Mouse (Mus musculus): Measurements from ENCODE around the gene Olfr1389.
"Not testable (repeated sequence)": the region's sequence is repeated elsewhere in the genome, so short reads cannot be mapped to it uniquely, and the experiment has no call there.

Gene Olfr1389

DNA sequence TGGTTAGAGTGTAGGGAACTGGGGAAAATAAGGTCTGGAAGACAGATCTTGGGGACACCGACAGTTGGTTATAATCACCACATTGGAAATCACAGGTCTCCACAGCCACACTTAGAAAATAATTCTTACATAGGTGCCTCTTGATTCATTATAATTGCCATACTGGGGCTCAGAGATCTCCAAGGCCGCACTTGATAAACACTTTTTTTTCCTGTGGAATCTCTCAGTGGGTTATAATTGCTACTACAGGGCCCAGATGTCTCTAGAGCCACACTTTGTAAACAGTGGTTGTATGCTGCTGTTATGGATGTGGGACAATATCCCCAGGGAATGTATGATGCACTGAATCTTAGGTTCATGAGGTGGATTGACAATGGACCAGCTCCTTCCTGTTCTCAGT is at the start of gene Olfr1389:
TSS of gene Olfr1389 (plus strand) at position 301 of the 400 bp plus-strand sequence.
- no peak for DNase-seq

DNA sequence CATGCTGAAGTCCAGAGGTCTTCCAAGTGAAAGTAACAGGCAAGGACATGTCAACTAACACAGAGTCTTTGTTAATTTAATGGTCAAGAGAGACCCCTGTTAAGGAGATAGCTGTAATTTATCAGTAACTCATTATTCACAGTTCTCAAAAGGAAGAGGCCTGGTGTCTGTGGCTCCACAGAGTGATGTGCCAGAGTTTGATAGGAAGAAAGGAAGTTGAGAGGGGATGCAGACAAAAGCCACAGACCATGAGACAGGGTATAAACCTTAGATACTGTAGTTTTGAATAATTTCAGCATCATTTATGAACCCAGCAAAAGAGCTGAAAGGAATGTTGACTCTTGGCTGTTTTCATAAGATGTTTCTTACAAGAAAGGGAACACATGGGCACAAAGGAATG is 39.7 kb upstream of the Olfr1389 start:
- DNase-seq: no peak

DNA sequence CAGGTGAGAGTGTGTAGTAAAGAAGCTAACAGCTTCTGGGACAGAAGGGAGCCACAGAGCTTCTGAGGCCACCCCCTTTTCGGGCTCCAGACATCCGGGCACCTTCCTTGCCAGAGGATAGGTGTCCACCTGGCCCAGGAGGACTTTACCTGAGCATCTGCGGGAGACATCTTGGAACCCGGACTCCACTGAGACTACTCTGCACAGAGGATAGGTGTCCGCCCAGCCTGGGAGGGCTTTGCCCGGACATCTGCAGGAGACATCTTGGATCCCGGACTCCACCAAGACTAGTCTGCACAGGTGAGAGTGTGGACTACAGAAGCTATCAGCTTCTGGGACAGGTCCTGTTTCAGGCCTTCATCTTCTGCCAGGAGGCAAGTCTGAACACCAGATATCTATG is 36.7 kb upstream of the Olfr1389 start:
- DNase-seq: not testable (repeated sequence)

DNA sequence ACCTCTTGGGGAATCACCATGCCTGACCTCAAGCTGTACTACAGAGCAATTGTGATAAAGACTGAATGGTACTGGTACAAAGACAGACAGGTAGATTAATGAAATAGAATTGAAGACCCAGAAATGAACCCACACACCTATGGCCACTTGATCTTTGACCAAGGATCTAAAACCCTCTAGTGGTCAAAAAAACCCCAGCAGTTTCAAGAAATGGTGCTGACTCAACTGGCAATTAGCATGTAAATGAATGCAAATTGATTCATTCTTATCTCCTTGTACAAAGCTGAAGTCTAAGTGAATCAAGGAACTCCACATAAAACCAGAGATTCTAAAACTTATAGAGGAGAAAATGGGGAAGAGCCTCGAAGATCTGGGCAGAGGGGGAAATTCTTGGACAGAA is 30.2 kb upstream of the Olfr1389 start:
- DNase-seq: not testable (repeated sequence)

DNA sequence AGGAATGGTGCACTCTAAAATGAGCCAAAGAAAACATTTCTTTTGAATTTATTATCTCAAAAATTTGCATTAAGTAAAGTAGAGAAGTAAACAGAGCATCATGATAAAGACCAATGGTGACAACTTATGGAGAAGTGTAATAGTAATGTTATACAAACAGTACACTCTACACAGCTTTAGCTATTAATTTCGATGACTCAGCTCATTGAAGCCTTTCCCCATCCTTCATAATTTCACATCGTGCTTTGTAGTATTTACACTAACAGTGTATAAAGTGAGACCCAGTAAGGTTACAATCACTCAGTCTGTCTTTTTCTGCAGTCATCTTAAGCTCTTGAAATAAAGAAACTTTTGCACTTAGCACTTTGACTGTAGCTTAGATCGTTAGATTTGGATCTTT is 16.1 kb upstream of the Olfr1389 start:
- DNase-seq: no peak

DNA sequence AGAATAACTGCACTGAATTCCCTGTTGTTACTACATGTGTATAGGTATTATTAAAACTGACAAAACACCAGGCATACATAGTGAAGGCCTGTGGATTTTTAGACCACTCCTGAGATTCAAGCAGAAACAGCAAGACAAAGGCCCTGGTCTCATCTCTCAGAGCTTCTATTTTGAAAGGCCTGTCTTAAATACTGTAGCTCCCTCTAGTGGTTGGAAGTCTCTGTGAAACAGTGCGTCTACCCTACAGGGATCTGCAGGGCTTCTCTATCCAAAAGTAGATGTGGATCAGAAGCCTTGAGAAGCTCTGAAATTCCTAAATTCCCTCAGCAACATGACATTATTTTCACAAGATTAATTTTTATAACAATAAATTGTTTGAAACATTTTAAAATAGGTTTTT is 12.3 kb upstream of the Olfr1389 start:
- DNase-seq: peak; percentile 72

DNA sequence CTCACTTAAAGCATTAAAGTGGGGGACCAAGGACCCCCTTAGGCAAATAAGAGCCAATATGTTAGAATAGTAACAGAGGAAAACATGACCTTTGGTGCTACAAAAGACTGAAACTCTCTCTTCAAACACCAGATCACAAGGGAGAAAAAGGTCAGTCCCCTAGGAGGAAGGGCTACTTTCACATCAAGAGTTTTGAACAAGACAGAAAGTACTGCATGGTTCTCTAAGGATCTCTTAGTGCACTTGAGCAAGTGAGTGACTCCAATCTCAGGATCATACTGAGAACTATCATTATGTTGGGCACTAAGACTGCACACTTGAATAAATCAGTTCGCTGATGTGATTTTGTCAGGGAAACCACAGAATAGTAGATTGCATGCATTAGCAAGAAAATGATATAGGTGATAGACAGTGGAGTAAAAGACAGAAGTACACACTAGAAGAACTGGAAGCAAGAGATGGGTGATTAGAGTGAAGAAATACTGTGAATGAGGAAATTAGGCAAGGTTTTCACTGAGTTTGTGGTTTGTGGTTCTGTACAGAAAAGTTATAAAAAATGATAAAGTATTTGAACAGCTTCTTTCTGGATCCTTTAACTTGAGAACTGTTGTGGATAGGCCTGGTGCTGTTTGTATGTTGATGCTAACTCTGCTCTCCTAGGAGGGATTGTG is 2.5 kb downstream of the Olfr1389 start:
- DNase-seq: no peak

DNA sequence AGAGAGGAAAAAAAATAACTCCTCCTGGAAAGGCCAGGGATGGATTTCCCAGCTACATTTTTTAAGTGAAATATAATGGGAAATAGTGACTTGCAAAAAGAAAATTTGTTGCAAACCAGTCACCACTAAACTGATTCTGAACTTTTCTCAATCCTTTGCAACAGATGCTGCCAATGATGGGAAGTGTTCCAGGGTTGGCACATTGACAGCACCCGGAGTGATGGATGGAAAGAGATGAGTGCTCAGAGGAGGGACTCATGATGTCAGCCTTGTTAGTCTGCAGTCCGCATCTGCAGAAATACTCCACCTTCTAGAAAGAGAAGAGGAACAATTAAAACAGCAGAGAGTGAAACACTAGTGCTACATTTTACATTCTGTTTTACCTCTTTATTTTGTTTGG is 6.8 kb downstream of the Olfr1389 start:
- no peak for DNase-seq

DNA sequence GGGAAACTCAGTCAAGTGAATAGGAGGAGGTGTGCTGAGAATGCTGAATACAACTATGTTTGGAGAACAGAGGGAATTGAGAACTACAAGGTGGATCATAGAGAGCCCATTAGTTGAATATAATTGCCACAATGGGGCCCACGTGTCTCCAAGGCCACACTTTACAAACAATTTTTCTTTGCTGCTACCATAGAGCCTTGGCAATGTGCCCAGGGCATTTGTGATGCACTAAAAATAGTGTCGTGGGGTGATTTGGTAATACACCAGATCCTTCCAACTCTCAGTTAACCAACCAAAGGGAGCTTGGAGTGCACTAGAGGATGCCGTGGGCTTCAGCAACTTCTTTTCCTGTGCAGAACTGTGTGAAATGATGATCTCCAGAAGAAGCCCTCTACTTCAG is 13.5 kb downstream of the Olfr1389 start, which contains the start of gene Olfr1388:
TSS of gene Olfr1388 (plus strand) at position 214 of the 400 bp plus-strand sequence.
- DNase-seq: no peak

DNA sequence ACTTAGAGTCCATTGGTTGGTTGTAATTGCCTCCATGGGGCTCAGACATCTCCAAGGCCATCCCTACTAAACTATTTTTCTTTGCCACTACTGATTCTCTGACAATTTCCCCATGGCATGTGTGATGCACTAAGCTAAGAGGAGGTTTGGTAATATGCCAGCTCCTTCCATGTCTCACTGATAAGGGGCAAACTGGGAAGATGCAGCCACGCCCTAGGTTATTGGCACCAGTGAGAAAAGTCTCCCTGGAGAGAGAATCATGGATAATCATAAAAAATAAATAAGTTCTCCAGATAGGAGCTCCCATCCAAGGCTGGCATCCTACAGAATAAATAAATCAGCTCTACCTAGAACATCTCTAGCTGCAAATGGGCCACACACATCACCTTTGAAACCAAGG is 32.2 kb downstream of the Olfr1389 start, which contains the start of gene Olfr1387:
TSS of gene Olfr1387 (plus strand) at position 301 of the 400 bp plus-strand sequence.
- DNase-seq: no peak

DNA sequence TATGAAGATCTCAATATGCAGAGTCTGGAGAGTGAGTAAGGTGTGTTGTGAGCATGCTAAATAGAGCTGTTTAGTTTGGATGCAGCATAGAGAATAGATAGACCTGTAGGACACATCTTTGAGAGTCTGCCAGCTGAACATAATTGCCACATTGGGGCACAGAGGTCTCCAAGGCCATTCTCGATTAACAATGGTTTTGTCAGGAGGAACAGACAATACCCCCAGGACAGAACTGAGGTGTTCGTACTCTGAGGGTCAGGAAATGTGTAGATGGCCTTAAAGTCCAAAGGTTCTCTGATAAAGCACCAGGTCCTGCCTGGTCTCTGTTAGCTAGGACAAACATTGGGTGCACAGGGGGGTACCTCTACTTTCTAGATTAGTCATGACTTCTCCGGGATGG is 41.9 kb downstream of the Olfr1389 start, which contains the start of gene Olfr1386:
TSS of gene Olfr1386 (plus strand) at position 301 of the 400 bp plus-strand sequence.
- not testable (repeated sequence) for DNase-seq
